In genomic region chr2:33544781-33545566, GRCm38 (mm10) we compare ENCODE assay signal across 8 mouse cellular contexts.
DNase-seq lines count a peak whose midpoint lies in the region; ATAC-seq lines count a peak whose summit lies in the region.

No protein-coding gene starts in this region.

- no peak for DNase-seq in heart, postnatal 25 days (ENCODE audit: low spot score)
- peak; percentile 20 for DNase-seq in T-cell, adult 2 months (ENCODE audit: low spot score)
- no peak for DNase-seq in c-Kit-positive CD71-positive TER-119-positive erythroid progenitor cells, embryonic 14.5 days (ENCODE audit: low spot score)
- no peak for DNase-seq in urinary bladder, adult 18-20 months (ENCODE audit: low spot score in 2 of 2)

- no peak for ATAC-seq in heart, embryonic 11.5 days (replicated peaks; ENCODE audit: insufficient number of reproducible peaks, low FRiP score, low TSS enrichment)
- ATAC-seq in heart, embryonic 16.5 days (replicated peaks; ENCODE audit: extremely low read depth, insufficient read depth, low FRiP score), result no peak
- ATAC-seq in midbrain, embryonic 12.5 days (ENCODE audit: low FRiP score, low read depth), result no peak
- ATAC-seq in granulocyte monocyte progenitor cell, adult 5-6 weeks (replicated peaks; ENCODE audit: poor library complexity, severe bottlenecking), result no peak

- H3K27ac ChIP-seq in heart, embryonic 11.5 days (ENCODE audit: low read depth, low read length), result no peak overlapping the region
- H3K27ac ChIP-seq in heart, embryonic 16.5 days (ENCODE audit: low read length), result no peak overlapping the region
- peak overlapping the region; percentile 81 for H3K27ac ChIP-seq in midbrain, embryonic 12.5 days (replicated peaks)

- intact Hi-C loops in heart, postnatal 25 days (cut with DNase I), result loop anchor here (5.0 kb wide), 1 partner anchor 58 kb away; no protein-coding TSS in a partner anchor

- H3K4me2 ChIP-seq in heart, embryonic 11.5 days, result peak overlapping the region; percentile 73
- peak overlapping the region; percentile 86 for H3K4me2 ChIP-seq in heart, embryonic 16.5 days (ENCODE audit: low read depth, low read length)
- H3K4me2 ChIP-seq in midbrain, embryonic 12.5 days (replicated peaks), result peak overlapping the region; percentile 85

- WGBS in heart, embryonic 11.5 days (ENCODE audit: insufficient replicate concordance), result 15% methylated on average over 16 of the region's 16 CpGs
- 20% methylated on average over 16 of the region's 16 CpGs for WGBS in heart, embryonic 16.5 days
- whole genome bisulfite sequencing in midbrain, embryonic 12.5 days, result 23% methylated on average over 16 of the region's 16 CpGs

- peaks cover 57% of the 10 kb centered on the region for H3K27me3 ChIP-seq in heart, embryonic 11.5 days (ENCODE audit: control insufficient read depth, insufficient read depth, low read length)
- peaks cover 58% of the 10 kb centered on the region for H3K27me3 ChIP-seq in heart, embryonic 16.5 days (ENCODE audit: control insufficient read depth, insufficient read depth, low read length)
- H3K27me3 ChIP-seq in midbrain, embryonic 12.5 days, result peaks cover 67% of the 10 kb centered on the region

- no peak overlapping the region; the same call in 1 of the 2 replicates for H3K9ac ChIP-seq in heart, embryonic 11.5 days (ENCODE audit: low read depth, low read length)
- H3K9ac ChIP-seq in heart, embryonic 16.5 days (ENCODE audit: low read length), result no peak overlapping the region
- H3K9ac ChIP-seq in midbrain, embryonic 12.5 days (replicated peaks), result no peak overlapping the region

- peak overlapping the region; percentile 48 for H3K4me3 ChIP-seq in heart, embryonic 11.5 days (ENCODE audit: low read depth, low read length)
- peak overlapping the region; percentile 59 for H3K4me3 ChIP-seq in heart, embryonic 16.5 days (ENCODE audit: low read length)
- peak overlapping the region; percentile 52 for H3K4me3 ChIP-seq in midbrain, embryonic 12.5 days

- 0 out of 2 replicates have a peak, but pooled peaks cover 5% of the 10 kb centered on the region for H3K4me1 ChIP-seq in heart, embryonic 11.5 days (ENCODE audit: control insufficient read depth, insufficient read depth, low read length)
- peaks cover 9% of the 10 kb centered on the region for H3K4me1 ChIP-seq in heart, embryonic 16.5 days (ENCODE audit: control insufficient read depth, insufficient read depth, low read length)
- peaks cover 33% of the 10 kb centered on the region for H3K4me1 ChIP-seq in midbrain, embryonic 12.5 days

- H3K36me3 ChIP-seq in heart, embryonic 11.5 days (ENCODE audit: control insufficient read depth, insufficient read depth, low read length), result no peaks in the 10 kb centered on the region
- H3K36me3 ChIP-seq in heart, embryonic 16.5 days (ENCODE audit: control insufficient read depth, insufficient read depth), result no peaks in the 10 kb centered on the region
- no peaks in the 10 kb centered on the region for H3K36me3 ChIP-seq in midbrain, embryonic 12.5 days

- H3K9me3 ChIP-seq in heart, embryonic 11.5 days (replicated peaks; ENCODE audit: control insufficient read depth, low read length), result no peaks in the 10 kb centered on the region
- no peaks in the 10 kb centered on the region; the same call in 1 of the 2 replicates for H3K9me3 ChIP-seq in heart, embryonic 16.5 days (replicated peaks; ENCODE audit: control insufficient read depth, low read length)
- 0 out of 2 replicates have a peak, but pooled peaks cover 2% of the 10 kb centered on the region for H3K9me3 ChIP-seq in midbrain, embryonic 12.5 days
